Mouse (Mus musculus): ENCODE results near the gene Mettl22. TPM values are rescaled to one million over a fixed set of nuclear protein-coding genes. Genes with fewer than 3 reads are reported as not detected.

Gene Mettl22
- total RNA-seq, 2 experiments from 2014 or later = 26.4 TPM

GRCm38 (mm10) chr16:8504271-8504670 lies 33.7 kb downstream of the Mettl22 start:
- DNase-seq (ENCODE audit: low spot score in 2 of 2) = no peak

GRCm38 (mm10) chr16:8509894-8510293 lies 39.3 kb downstream of the Mettl22 start:
- no peak for DNase-seq (ENCODE audit: low spot score in 2 of 2)

GRCm38 (mm10) chr16:8512830-8513229 lies 42.2 kb downstream of the Mettl22 start:
- no peak for DNase-seq (ENCODE audit: low spot score in 2 of 2)

- DNase-seq (ENCODE audit: low spot score in 2 of 2) = peak; percentile 92 to 96
Observed at GRCm38 (mm10) chr16:8513236-8513906, 42.8 kb downstream of the Mettl22 start, which contains the start of gene Abat. Abat (plus strand) TSS chr16:8513429.

- DNase-seq (ENCODE audit: low spot score in 2 of 2) = no peak
Observed at GRCm38 (mm10) chr16:8514180-8514579, 43.6 kb downstream of the Mettl22 start.

- DNase-seq (ENCODE audit: low spot score in 2 of 2) = no peak
Observed at GRCm38 (mm10) chr16:8520525-8520924, 49.9 kb downstream of the Mettl22 start.

- no peak for DNase-seq (ENCODE audit: low spot score in 2 of 2)
Observed at GRCm38 (mm10) chr16:8521322-8521721, 50.7 kb downstream of the Mettl22 start.

GRCm38 (mm10) chr16:8523480-8524144 lies 53.0 kb downstream of the Mettl22 start:
- peak in 1 of 2 experiments; percentile 48 for DNase-seq (ENCODE audit: low spot score in 2 of 2)

GRCm38 (mm10) chr16:8524163-8524847 lies 53.7 kb downstream of the Mettl22 start:
- DNase-seq (ENCODE audit: low spot score in 2 of 2) = no peak

- no peak for DNase-seq (ENCODE audit: low spot score in 2 of 2)
Observed at GRCm38 (mm10) chr16:8525293-8525692, 54.7 kb downstream of the Mettl22 start.

- DNase-seq (ENCODE audit: low spot score in 2 of 2) = no peak
Observed at GRCm38 (mm10) chr16:8525877-8526276, 55.3 kb downstream of the Mettl22 start.

GRCm38 (mm10) chr16:8529389-8529788 lies 58.8 kb downstream of the Mettl22 start:
- DNase-seq (ENCODE audit: low spot score in 2 of 2) = no peak

GRCm38 (mm10) chr16:8530018-8530417 lies 59.4 kb downstream of the Mettl22 start:
- DNase-seq (ENCODE audit: low spot score in 2 of 2) = no peak

GRCm38 (mm10) chr16:8532461-8532860 lies 61.9 kb downstream of the Mettl22 start:
- DNase-seq (ENCODE audit: low spot score in 2 of 2) = no peak

- DNase-seq (ENCODE audit: low spot score in 2 of 2) = no peak
Observed at GRCm38 (mm10) chr16:8532894-8533293, 62.3 kb downstream of the Mettl22 start.

- DNase-seq (ENCODE audit: low spot score in 2 of 2) = no peak
Observed at GRCm38 (mm10) chr16:8533477-8533876, 62.9 kb downstream of the Mettl22 start.

GRCm38 (mm10) chr16:8534466-8535200 lies 64.0 kb downstream of the Mettl22 start:
- no peak for DNase-seq (ENCODE audit: low spot score in 2 of 2)

- no peak for DNase-seq (ENCODE audit: low spot score in 2 of 2)
Observed at GRCm38 (mm10) chr16:8535411-8535810, 64.8 kb downstream of the Mettl22 start.

GRCm38 (mm10) chr16:8539150-8539865 lies 68.7 kb downstream of the Mettl22 start:
- DNase-seq (ENCODE audit: low spot score in 2 of 2) = peak; percentile 67 to 86
